Mouse (Mus musculus) testis, postnatal 10 days (tissue): ENCODE measurements around the gene Pgk2.
"Not testable (repeated sequence)": the region's sequence is repeated elsewhere in the genome, so short reads cannot be mapped to it uniquely, and the experiment has no call there.

Experiments
- DNase-seq: peaks from one replicate; pipeline ENCODE4 v3.0.0; 2021; ENCODE audit warnings: low spot score

Pgk2 gene

GRCm38 (mm10) chr17:40208540-40208939 lies at the start of gene Pgk2:
Pgk2 (minus strand) TSS chr17:40208640.
- DNase-seq = no peak

- DNase-seq = no peak
Measured at GRCm38 (mm10) chr17:40252487-40252886, 44.0 kb upstream of the Pgk2 start.

GRCm38 (mm10) chr17:40242135-40242534 lies 33.7 kb upstream of the Pgk2 start, which contains the start of gene Crisp3:
Crisp3 (minus strand) TSS chr17:40242288.
- DNase-seq = no peak

GRCm38 (mm10) chr17:40201803-40202202 lies 6.6 kb downstream of the Pgk2 start:
- DNase-seq = not testable (repeated sequence)

GRCm38 (mm10) chr17:40190192-40190591 lies 18.2 kb downstream of the Pgk2 start:
- DNase-seq = not testable (repeated sequence)

GRCm38 (mm10) chr17:40157729-40158359 lies 50.6 kb downstream of the Pgk2 start:
- DNase-seq = not testable (repeated sequence)
